Mouse (Mus musculus): ENCODE results near the gene Map7d3. TPM values are rescaled to one million over a fixed set of nuclear protein-coding genes. Genes with fewer than 3 reads are reported as not detected.

Map7d3 gene
- polyA plus RNA-seq, 1 experiment from 2014 or later = 2.6 TPM

DNA sequence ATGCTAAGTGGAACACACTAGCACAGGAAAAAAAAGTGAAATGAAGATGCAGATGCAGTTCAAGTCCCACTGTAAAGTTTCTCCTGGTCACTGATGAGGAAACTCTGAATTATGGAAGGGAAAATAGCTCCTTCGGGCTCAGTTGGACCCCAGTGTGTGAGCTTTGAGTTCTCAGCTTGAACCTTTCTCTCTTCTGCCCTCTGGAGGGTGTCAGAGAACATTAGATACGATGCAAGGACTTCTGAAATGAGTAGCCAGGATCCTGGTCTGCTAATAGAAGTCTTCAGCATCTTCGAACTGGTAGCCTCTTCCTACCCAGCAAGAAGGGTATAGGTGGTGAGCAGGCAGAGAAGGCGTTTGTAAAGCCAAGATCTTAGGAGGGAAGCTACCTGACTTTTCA, 70.6 kb downstream of the Map7d3 start:
- Histone ChIP-seq H3K9me3 (ENCODE audit: control insufficient read depth, low read length) (no peaks in the 10 kb centered on the region), H3K36me3 (ENCODE audit: control insufficient read depth, insufficient read depth, low read length) (no peaks in the 10 kb centered on the region), H3K9ac (ENCODE audit: low read length) (no peak overlapping the region), H3K27ac (ENCODE audit: low read depth, low read length) (no peak overlapping the region), H3K27me3 (ENCODE audit: control insufficient read depth, insufficient read depth, low read length) (no peaks in the 10 kb centered on the region), H3K4me1 (ENCODE audit: control insufficient read depth, insufficient read depth, low read length) (no peaks in the 10 kb centered on the region), H3K4me3 (ENCODE audit: low read depth, low read length) (no peak overlapping the region), H3K4me2 (no peak overlapping the region)
- no peak for ATAC-seq (ENCODE audit: low FRiP score)
- DNase-seq (ENCODE audit: low spot score, missing footprints) = no peak
- WGBS = 67% methylated on average over 4 of the region's 4 CpGs

Other genes starting within 250 kb of the Map7d3 start
- 50.9 and 51.6 TPM in 2 replicates for gene Mmgt1, start 224.3 kb downstream of the Map7d3 start, polyA plus RNA-seq (2014; fragmentation: Nextera tagmentation; extraction: Ambion mirVana)
- gene Slc9a6, start 212.6 kb downstream of the Map7d3 start, polyA plus RNA-seq (2014; fragmentation: Nextera tagmentation; extraction: Ambion mirVana) = 15.6 and 17.2 TPM in 2 replicates
- 80.7 and 93.3 TPM in 2 replicates for gene Fhl1, start 90.5 kb downstream of the Map7d3 start, polyA plus RNA-seq (2014; fragmentation: Nextera tagmentation; extraction: Ambion mirVana)
- gene Adgrg4, start 47.8 kb upstream of the Map7d3 start, polyA plus RNA-seq (2014; fragmentation: Nextera tagmentation; extraction: Ambion mirVana) = 0.20 TPM in 1 of 2 replicates, not detected in the other
- not detected in 2 replicates for gene Brs3, start 220.7 kb upstream of the Map7d3 start, polyA plus RNA-seq (2014; fragmentation: Nextera tagmentation; extraction: Ambion mirVana)
- gene Htatsf1, start 231.3 kb upstream of the Map7d3 start, polyA plus RNA-seq (2014; fragmentation: Nextera tagmentation; extraction: Ambion mirVana) = 86.2 and 98.2 TPM in 2 replicates